Mouse (Mus musculus): ENCODE results near the gene Gpr15. TPM values are rescaled to one million over a fixed set of nuclear protein-coding genes. Genes with fewer than 3 reads are reported as not detected.

The Gpr15 gene
- polyA plus RNA-seq, 2 experiments, result 0.07 to 0.14 TPM

- no peak for DNase-seq (ENCODE audit: low read depth in 3 of 3, low spot score in 3 of 3)
- Histone ChIP-seq H3K36me3 (replicated peaks; ENCODE audit: control insufficient read depth, insufficient read depth, low read depth) (no peaks in the 10 kb centered on the region), H3K9me3 (ENCODE audit: control insufficient read depth, low read length) (no peaks in the 10 kb centered on the region), H3K4me2 (ENCODE audit: low read depth) (no peak overlapping the region), H3K27me3 (ENCODE audit: control insufficient read depth, insufficient read depth, low read length) (no peaks in the 10 kb centered on the region), H3K4me3 (ENCODE audit: insufficient read depth in 1 of 2, low read depth in 2 of 2, low read length in 2 of 2) (no peak overlapping the region), H3K9ac (replicated peaks) (no peak overlapping the region), H3K27ac (no peak overlapping the region), H3K4me1 (replicated peaks; ENCODE audit: control insufficient read depth in 2 of 2, insufficient read depth in 2 of 2, low read length in 1 of 2) (no peaks in the 10 kb centered on the region)
- ATAC-seq (ENCODE audit: insufficient read depth), result no peak
- WGBS (ENCODE audit: insufficient replicate concordance), result 73% methylated on average over 3 of the region's 3 CpGs
- TF ChIP-seq CTCF (IDR thresholded peaks at IDR 0.05; ENCODE audit: low read depth) (no peak), EP300 (IDR thresholded peaks at IDR 0.05; ENCODE audit: low read depth) (no peak)
Measured at GRCm38 (mm10) chr16:58696796-58697195, 22.1 kb downstream of the Gpr15 start.

GRCm38 (mm10) chr16:58694091-58694490 lies 24.8 kb downstream of the Gpr15 start:
- 66% methylated on average over 5 of the region's 5 CpGs for WGBS (ENCODE audit: insufficient replicate concordance)
- Histone ChIP-seq H3K4me3 (ENCODE audit: insufficient read depth in 1 of 2, low read depth in 2 of 2, low read length in 2 of 2) (no peak overlapping the region), H3K36me3 (replicated peaks; ENCODE audit: control insufficient read depth, insufficient read depth, low read depth) (no peaks in the 10 kb centered on the region), H3K9me3 (ENCODE audit: control insufficient read depth, low read length) (no peaks in the 10 kb centered on the region), H3K4me1 (replicated peaks; ENCODE audit: control insufficient read depth in 2 of 2, insufficient read depth in 2 of 2, low read length in 1 of 2) (no peaks in the 10 kb centered on the region; a peak in 1 of 4 replicates), H3K27me3 (ENCODE audit: control insufficient read depth, insufficient read depth, low read length) (no peaks in the 10 kb centered on the region), H3K4me2 (ENCODE audit: low read depth) (no peak overlapping the region), H3K9ac (replicated peaks) (no peak overlapping the region), H3K27ac (no peak overlapping the region)
- ATAC-seq (ENCODE audit: insufficient read depth), result no peak
- DNase-seq (ENCODE audit: low read depth in 3 of 3, low spot score in 3 of 3), result no peak
- no peak for TF ChIP-seq EP300 (IDR thresholded peaks at IDR 0.05; ENCODE audit: low read depth)
- TF ChIP-seq CTCF (IDR thresholded peaks at IDR 0.05; ENCODE audit: low read depth), result no peak

DNA sequence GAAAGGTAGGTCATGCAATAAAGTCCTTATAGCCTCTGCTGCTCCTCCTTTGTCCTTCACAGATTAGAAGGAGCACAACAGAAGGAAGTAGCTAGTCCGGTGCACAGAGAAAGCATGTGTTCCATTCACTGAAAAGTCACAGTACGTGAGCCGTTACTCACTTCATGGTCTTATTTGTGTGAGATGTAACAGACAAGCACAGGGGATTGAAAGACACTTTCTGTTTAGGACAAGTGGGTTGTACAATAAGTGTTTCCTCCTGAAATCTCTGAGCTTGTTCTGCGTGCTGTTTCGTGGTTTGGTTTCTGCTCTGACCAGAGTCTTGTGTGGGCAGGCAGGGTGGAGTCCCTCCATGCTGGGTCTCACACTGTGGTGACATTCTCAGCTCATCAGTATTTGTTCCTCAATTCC lies 28.5 kb downstream of the Gpr15 start:
- no peak for DNase-seq (ENCODE audit: low read depth in 3 of 3, low spot score in 3 of 3)
- 51% methylated on average over 5 of the region's 5 CpGs for WGBS (ENCODE audit: insufficient replicate concordance)

GRCm38 (mm10) chr16:58689555-58690169 lies 29.2 kb downstream of the Gpr15 start:
- no peak for DNase-seq (ENCODE audit: low read depth in 3 of 3, low spot score in 3 of 3)
- Histone ChIP-seq H3K36me3 (replicated peaks; ENCODE audit: control insufficient read depth, insufficient read depth, low read depth) (no peaks in the 10 kb centered on the region), H3K9ac (replicated peaks) (no peak overlapping the region), H3K4me3 (ENCODE audit: insufficient read depth in 1 of 2, low read depth in 2 of 2, low read length in 2 of 2) (no peak overlapping the region), H3K27me3 (ENCODE audit: control insufficient read depth, insufficient read depth, low read length) (no peaks in the 10 kb centered on the region), H3K9me3 (ENCODE audit: control insufficient read depth, low read length) (no peaks in the 10 kb centered on the region), H3K4me2 (ENCODE audit: low read depth) (no peak overlapping the region), H3K4me1 (replicated peaks; ENCODE audit: control insufficient read depth in 2 of 2, insufficient read depth in 2 of 2, low read length in 1 of 2) (no peaks in the 10 kb centered on the region; a peak in 1 of 4 replicates), H3K27ac (no peak overlapping the region)
- WGBS (ENCODE audit: insufficient replicate concordance), result 54% methylated on average over 5 of the region's 5 CpGs
- no peak for ATAC-seq (ENCODE audit: insufficient read depth)
- TF ChIP-seq CTCF (IDR thresholded peaks at IDR 0.05; ENCODE audit: low read depth) (no peak), EP300 (IDR thresholded peaks at IDR 0.05; ENCODE audit: low read depth) (no peak)

More for the DNA sequence above, 28.5 kb downstream of the Gpr15 start:
- H3K4me1 ChIP-seq (replicated peaks; ENCODE audit: control insufficient read depth in 2 of 2, insufficient read depth in 2 of 2, low read length in 1 of 2), result no peaks in the 10 kb centered on the region; a peak in 1 of 4 replicates
- no peak overlapping the region for H3K4me2 ChIP-seq (ENCODE audit: low read depth)
- H3K9ac ChIP-seq (replicated peaks), result no peak overlapping the region
- no peak overlapping the region for H3K4me3 ChIP-seq (ENCODE audit: insufficient read depth in 1 of 2, low read depth in 2 of 2, low read length in 2 of 2)
- ATAC-seq (ENCODE audit: insufficient read depth), result no peak
- no peaks in the 10 kb centered on the region for H3K9me3 ChIP-seq (ENCODE audit: control insufficient read depth, low read length)
- H3K27ac ChIP-seq, result no peak overlapping the region
- H3K36me3 ChIP-seq (replicated peaks; ENCODE audit: control insufficient read depth, insufficient read depth, low read depth), result no peaks in the 10 kb centered on the region
- no peaks in the 10 kb centered on the region for H3K27me3 ChIP-seq (ENCODE audit: control insufficient read depth, insufficient read depth, low read length)
- TF ChIP-seq CTCF (IDR thresholded peaks at IDR 0.05; ENCODE audit: low read depth) (no peak), EP300 (IDR thresholded peaks at IDR 0.05; ENCODE audit: low read depth) (no peak)

DNA sequence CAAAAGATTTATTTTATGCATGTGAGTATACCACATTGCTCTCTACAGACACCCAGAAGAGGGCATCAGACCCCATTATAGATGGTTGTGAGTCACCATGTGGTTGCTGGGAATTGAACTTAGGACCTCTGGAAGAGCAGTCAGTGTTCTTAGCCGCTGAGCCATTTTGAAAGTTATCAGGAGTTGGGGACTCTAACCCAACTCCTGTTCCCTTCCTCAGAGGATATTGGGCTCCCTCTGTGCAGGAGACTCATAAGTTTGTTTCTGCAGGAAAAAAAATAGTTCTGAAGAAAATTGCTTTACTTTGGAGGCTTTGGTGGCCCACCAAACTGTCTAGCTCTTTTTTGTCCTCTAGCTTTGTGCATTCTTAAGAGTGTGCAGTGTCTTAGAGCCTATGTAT lies 30.3 kb downstream of the Gpr15 start:
- DNase-seq (ENCODE audit: low read depth in 3 of 3, low spot score in 3 of 3) (no peak), ATAC-seq (ENCODE audit: insufficient read depth) (no peak)
- Histone ChIP-seq H3K36me3 (replicated peaks; ENCODE audit: control insufficient read depth, insufficient read depth, low read depth) (no peaks in the 10 kb centered on the region), H3K27ac (no peak overlapping the region), H3K4me2 (ENCODE audit: low read depth) (no peak overlapping the region), H3K9ac (replicated peaks) (no peak overlapping the region), H3K27me3 (ENCODE audit: control insufficient read depth, insufficient read depth, low read length) (no peaks in the 10 kb centered on the region), H3K4me1 (replicated peaks; ENCODE audit: control insufficient read depth in 2 of 2, insufficient read depth in 2 of 2, low read length in 1 of 2) (no peaks in the 10 kb centered on the region; a peak in 1 of 4 replicates), H3K4me3 (ENCODE audit: insufficient read depth in 1 of 2, low read depth in 2 of 2, low read length in 2 of 2) (no peak overlapping the region), H3K9me3 (ENCODE audit: control insufficient read depth, low read length) (no peaks in the 10 kb centered on the region)
- 63% methylated on average over 1 of the region's 1 CpGs for WGBS (ENCODE audit: insufficient replicate concordance)
- TF ChIP-seq EP300 (IDR thresholded peaks at IDR 0.05; ENCODE audit: low read depth) (no peak), CTCF (IDR thresholded peaks at IDR 0.05; ENCODE audit: low read depth) (no peak)

Data from liver, embryonic 14.5 days (tissue).